Mouse (Mus musculus) hindbrain, embryonic 13.5 days (tissue): ENCODE data around the gene Syt12. TPM values are rescaled to one million over a fixed set of nuclear protein-coding genes. Genes with fewer than 3 reads are reported as not detected.
A peak's percentile ranks its signal among the peaks of the same experiment; 100 is the strongest.

Experiments used
- ATAC-seq: fragments of 200-750 bp; cut with Nextera tagmentation; 2 replicates; pipeline ENCODE4 v1.8.0; 2017; ENCODE audit warnings: moderate TSS enrichment; ENCODE audit not compliant: low FRiP score
- H3K27ac ChIP-seq: fragments of 300-500 bp; sonication (generic); 2 replicates; pipeline ENCODE4 v1.5.1; 2015; ENCODE audit warnings: inconsistent platforms, mild to moderate bottlenecking, moderate library complexity
- H3K27me3 ChIP-seq: fragments of 300-500 bp; sonication (generic); 2 replicates; pipeline ENCODE4 v1.6.1; 2015; ENCODE audit warnings: mild to moderate bottlenecking, inconsistent platforms
- H3K36me3 ChIP-seq: fragments of 300-500 bp; sonication (generic); 2 replicates; pipeline ENCODE4 v1.6.1; 2015; ENCODE audit warnings: mild to moderate bottlenecking, inconsistent platforms
- H3K4me1 ChIP-seq: fragments of 300-500 bp; sonication (generic); replicated peaks from 2 replicates; pipeline ENCODE4 v1.6.1; 2015; ENCODE audit warnings: inconsistent platforms
- H3K4me2 ChIP-seq: fragments of 300-500 bp; sonication (generic); 2 replicates; pipeline ENCODE4 v1.6.1; 2015; ENCODE audit warnings: inconsistent platforms, mild to moderate bottlenecking, moderate library complexity
- H3K4me3 ChIP-seq: fragments of 300-500 bp; sonication (generic); 2 replicates; pipeline ENCODE4 v1.5.1; 2015; ENCODE audit warnings: mild to moderate bottlenecking, inconsistent platforms
- H3K9ac ChIP-seq: fragments of 300-500 bp; sonication (generic); 2 replicates; pipeline ENCODE4 v1.6.1; 2015; ENCODE audit warnings: mild to moderate bottlenecking, inconsistent platforms
- H3K9me3 ChIP-seq: fragments of 300-500 bp; sonication (generic); 2 replicates; pipeline ENCODE4 v1.6.1; 2016; ENCODE audit warnings: inconsistent platforms
- WGBS: fragments of 180-500 bp; shearing (Covaris S2); methylation state at CpG from one replicate; pipeline ENCODE4 v1.1.7; 2015; 5-methylcytosine and 5-hydroxymethylcytosine counted together
- polyA plus RNA-seq: library from polyadenylated mRNA; unstranded; fragments of >200 nt; fragmentation: Nextera tagmentation; extraction: Ambion mirVana; gene quantifications from 2 replicates; pipeline ENCODE4 v1.2.1, GENCODE M21; 2015

Syt12 gene
- polyA plus RNA-seq, 1 experiment from 2014 or later = 2.9 TPM

DNA sequence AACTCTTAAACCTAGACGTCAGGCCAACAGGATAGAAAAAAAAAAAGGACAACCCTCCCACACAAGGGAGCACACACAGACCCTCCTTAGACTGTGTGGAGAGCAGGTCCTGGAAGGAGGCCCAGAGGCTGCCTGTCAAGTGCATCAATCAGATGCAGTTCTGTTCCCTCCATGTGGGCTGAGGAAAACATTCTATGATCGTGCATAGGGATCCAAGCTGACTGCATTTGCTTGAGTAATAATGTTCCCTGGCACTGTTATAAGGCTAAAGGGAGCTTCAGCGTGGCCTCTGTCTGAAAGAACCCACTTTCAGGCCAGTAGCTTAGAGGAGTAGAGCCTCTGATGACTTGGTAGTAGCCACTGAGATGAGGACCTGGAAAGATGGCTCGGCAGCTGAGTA, 24.7 kb downstream of the Syt12 start:
- H3K36me3 ChIP-seq = no peaks in the 10 kb centered on the region
- no peaks in the 10 kb centered on the region for H3K9me3 ChIP-seq
- 48% methylated on average over 4 of the region's 4 CpGs for WGBS
- H3K4me3 ChIP-seq = no peak overlapping the region
- H3K27ac ChIP-seq = no peak overlapping the region
- H3K9ac ChIP-seq = peak overlapping the region; percentile 24; the same call in 1 of the 2 replicates
- no peak for ATAC-seq
- H3K4me2 ChIP-seq = no peak overlapping the region
- peaks cover 6% of the 10 kb centered on the region; the same call in 1 of the 2 replicates for H3K27me3 ChIP-seq
- H3K4me1 ChIP-seq = peaks cover 14% of the 10 kb centered on the region

DNA sequence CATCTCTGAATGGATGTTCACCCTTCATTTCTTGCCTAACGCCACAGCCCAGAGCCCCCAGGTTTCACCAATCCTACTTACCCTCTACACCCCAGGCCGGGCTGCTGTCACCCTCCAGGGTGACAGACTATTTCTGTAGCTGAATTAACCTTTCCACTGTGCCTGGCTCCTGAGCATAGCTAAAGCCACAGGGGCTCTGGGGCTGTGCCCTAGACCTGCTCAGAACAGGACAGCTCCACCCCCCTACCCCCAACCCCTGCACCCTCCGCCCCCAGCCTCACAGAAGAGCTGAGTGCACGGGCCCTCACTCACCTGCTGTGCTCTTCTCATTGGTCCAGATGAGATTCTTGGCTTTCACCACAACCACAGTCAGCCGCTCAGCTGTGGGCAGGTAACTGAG, 25.3 kb downstream of the Syt12 start:
- H3K9me3 ChIP-seq = no peaks in the 10 kb centered on the region
- peaks cover 14% of the 10 kb centered on the region for H3K4me1 ChIP-seq
- peak overlapping the region; percentile 24; the same call in 1 of the 2 replicates for H3K9ac ChIP-seq
- H3K4me3 ChIP-seq = no peak overlapping the region
- whole genome bisulfite sequencing = 23% methylated on average over 5 of the region's 5 CpGs
- peaks cover under 1% of the 10 kb centered on the region; the same call in 1 of the 2 replicates for H3K27me3 ChIP-seq
- H3K36me3 ChIP-seq = no peaks in the 10 kb centered on the region
- H3K4me2 ChIP-seq = no peak overlapping the region
- ATAC-seq = no peak
- no peak overlapping the region for H3K27ac ChIP-seq

DNA sequence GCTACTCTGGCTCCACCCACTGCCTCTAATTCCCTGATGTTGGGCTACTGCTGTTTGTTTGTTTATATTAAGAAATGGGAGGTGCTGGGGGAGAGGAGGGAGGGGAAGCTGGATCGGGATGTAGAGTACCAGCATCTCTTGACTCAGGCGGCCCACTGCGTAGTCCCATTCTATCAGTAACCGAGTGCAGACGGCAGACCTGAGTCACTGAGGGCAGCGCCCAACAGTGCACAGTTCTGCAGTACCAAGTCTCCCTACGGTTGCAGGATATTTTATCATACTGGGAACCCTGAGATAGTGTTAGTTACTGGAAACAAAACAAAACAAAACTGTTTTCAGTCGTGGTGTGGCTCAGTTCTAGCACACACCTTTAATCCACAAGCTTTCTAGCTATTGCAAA, 26.1 kb downstream of the Syt12 start:
- Histone ChIP-seq H3K36me3 (no peaks in the 10 kb centered on the region), H3K4me1 (peaks cover 11% of the 10 kb centered on the region), H3K9ac (no peak overlapping the region), H3K4me2 (no peak overlapping the region), H3K27me3 (no peaks in the 10 kb centered on the region; the same call in 1 of the 2 replicates), H3K9me3 (no peaks in the 10 kb centered on the region), H3K4me3 (no peak overlapping the region), H3K27ac (no peak overlapping the region)
- 70% methylated on average over 8 of the region's 8 CpGs for WGBS
- no peak for ATAC-seq

DNA sequence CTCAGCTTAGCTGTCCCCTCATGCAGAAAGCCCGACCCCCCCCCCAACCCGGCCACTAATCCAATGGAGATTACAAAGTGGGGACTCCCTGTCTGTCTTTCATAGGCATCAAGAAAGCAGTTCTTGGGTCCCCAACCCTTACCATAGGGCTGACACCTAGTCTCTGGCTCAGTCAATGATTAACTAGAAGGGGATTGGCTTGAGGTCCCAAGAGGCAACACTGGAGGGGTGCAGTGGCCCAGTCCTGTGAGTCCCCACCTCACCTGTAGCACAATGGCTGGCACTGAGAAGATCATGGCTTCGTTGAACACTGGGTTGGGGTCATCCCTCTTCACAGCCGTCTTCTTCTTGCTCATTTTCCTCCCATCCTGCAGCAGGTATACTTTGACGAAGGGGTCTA, 26.6 kb downstream of the Syt12 start:
- Histone ChIP-seq H3K9me3 (no peaks in the 10 kb centered on the region), H3K4me1 (peaks cover 11% of the 10 kb centered on the region), H3K4me2 (no peak overlapping the region), H3K27me3 (no peaks in the 10 kb centered on the region; the same call in 1 of the 2 replicates), H3K4me3 (no peak overlapping the region), H3K36me3 (no peaks in the 10 kb centered on the region), H3K27ac (no peak overlapping the region), H3K9ac (no peak overlapping the region)
- 68% methylated on average over 5 of the region's 5 CpGs for WGBS
- no peak for ATAC-seq

DNA sequence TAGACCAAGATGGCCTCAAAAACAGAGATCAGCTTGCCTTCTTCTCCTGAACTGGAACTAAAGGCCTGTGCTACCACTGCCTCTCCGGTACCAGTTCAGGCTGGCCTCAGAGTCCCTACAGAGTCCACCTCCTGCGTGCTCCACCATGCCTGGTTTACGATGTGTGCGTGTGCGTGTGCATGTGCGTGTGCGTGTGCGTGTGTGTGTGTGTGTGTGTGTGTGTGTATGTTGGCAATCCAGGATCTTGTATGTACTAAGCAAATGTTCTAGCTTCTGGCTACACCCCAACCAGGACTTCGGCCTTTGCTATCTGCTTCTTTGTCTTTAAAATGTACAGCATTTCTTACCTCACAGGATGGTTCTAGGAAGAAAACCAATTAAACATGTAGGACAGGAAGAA, 28.0 kb downstream of the Syt12 start:
- ATAC-seq = no peak

DNA sequence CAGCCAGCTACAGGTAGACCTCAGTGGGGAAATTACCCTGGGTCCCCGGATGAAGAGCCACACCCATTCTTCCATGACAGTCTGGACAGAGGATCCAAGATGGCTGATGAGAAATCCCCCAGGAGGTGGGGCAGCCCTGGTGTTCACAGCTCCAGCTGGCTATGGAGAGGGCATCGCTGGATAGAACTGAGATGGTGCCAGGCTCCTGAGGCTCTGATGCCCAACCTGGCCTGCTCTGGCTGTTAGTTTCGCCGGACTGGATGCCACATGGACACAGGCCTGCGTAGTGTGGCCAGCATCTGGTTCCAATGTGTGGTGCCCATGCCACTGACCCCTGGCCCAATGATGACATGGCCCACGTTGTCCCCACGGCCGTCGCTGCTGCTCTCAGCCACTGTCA, 29.8 kb downstream of the Syt12 start:
- Histone ChIP-seq H3K4me1 (peaks cover 7% of the 10 kb centered on the region), H3K27ac (no peak overlapping the region), H3K4me3 (no peak overlapping the region), H3K9ac (no peak overlapping the region), H3K27me3 (no peaks in the 10 kb centered on the region), H3K9me3 (no peaks in the 10 kb centered on the region), H3K4me2 (no peak overlapping the region), H3K36me3 (no peaks in the 10 kb centered on the region)
- WGBS = 87% methylated on average over 9 of the region's 9 CpGs
- ATAC-seq = no peak

More for the DNA sequence above, 28.0 kb downstream of the Syt12 start:
- 97% methylated on average over 9 of the region's 9 CpGs for WGBS
- Histone ChIP-seq H3K4me1 (peaks cover 11% of the 10 kb centered on the region), H3K9me3 (no peaks in the 10 kb centered on the region), H3K36me3 (no peaks in the 10 kb centered on the region), H3K27me3 (no peaks in the 10 kb centered on the region), H3K4me2 (no peak overlapping the region), H3K4me3 (no peak overlapping the region), H3K9ac (no peak overlapping the region), H3K27ac (no peak overlapping the region)

DNA sequence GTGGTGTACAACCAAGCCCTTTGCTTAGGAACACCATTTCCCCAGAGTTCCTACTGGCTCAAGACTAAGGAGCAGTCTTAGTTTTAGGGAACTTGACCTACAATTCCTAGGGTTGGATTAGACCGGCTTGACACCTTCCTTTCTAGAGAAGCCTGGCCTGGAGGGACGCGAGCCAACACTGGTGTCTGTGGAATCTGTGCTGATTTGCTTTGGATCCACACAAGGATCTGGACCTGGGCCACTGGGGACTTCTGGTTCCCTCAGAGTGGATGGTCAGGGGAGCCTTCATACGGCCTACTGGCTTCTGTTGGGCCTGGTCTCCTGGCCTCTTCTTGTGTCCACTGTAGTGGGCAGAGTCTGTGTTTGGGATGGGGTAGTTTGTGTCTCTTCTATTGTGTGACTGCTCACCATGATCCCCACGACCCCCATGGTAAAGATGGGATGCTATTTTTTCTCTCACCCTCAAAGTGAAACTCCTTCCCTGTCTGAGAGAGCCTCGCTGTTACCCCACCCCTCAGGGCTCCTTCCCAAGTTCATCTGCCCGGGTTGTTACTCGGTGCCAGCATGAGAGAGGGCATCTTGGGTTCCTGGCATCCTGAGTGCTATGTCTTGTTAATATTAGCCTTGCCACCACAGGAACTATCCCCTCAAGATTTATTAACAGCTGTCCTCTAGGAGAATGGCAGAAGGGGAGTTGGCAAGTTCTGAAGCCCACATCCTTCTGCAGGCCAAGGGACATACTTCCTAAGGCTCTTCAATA, 30.4 kb downstream of the Syt12 start:
- 89% methylated on average over 8 of the region's 8 CpGs for WGBS
- ATAC-seq = no peak
- H3K27ac ChIP-seq = no peak overlapping the region
- H3K9me3 ChIP-seq = no peaks in the 10 kb centered on the region
- H3K36me3 ChIP-seq = no peaks in the 10 kb centered on the region
- no peak overlapping the region for H3K4me3 ChIP-seq
- H3K27me3 ChIP-seq = no peaks in the 10 kb centered on the region
- no peak overlapping the region for H3K9ac ChIP-seq
- no peak overlapping the region for H3K4me2 ChIP-seq
- peaks cover 3% of the 10 kb centered on the region for H3K4me1 ChIP-seq

DNA sequence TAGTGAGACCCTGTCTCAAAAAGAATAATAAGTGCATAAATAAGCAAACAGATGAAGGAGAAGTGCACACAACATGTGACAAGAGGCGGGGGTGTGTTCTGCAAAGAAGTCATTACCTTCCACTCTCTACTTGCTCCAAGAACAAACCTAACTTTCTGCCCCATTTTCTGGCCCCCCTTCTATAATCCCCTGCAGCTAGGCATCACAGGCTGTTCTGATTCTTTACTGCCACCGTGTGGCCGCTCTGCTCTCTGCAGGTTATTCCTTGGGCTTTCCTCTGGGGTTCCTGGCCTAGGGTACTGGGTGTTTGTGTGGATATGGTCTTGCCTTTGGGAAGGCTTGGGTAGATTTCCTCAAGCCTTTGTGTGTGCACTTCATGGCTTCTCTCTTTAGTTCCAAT, 34.8 kb downstream of the Syt12 start:
- Histone ChIP-seq H3K4me3 (no peak overlapping the region), H3K27me3 (peaks cover 35% of the 10 kb centered on the region), H3K4me2 (no peak overlapping the region), H3K9me3 (no peaks in the 10 kb centered on the region), H3K36me3 (no peaks in the 10 kb centered on the region), H3K4me1 (peaks cover 19% of the 10 kb centered on the region), H3K27ac (no peak overlapping the region), H3K9ac (no peak overlapping the region)
- WGBS = 11% methylated on average over 3 of the region's 3 CpGs
- ATAC-seq = no peak

DNA sequence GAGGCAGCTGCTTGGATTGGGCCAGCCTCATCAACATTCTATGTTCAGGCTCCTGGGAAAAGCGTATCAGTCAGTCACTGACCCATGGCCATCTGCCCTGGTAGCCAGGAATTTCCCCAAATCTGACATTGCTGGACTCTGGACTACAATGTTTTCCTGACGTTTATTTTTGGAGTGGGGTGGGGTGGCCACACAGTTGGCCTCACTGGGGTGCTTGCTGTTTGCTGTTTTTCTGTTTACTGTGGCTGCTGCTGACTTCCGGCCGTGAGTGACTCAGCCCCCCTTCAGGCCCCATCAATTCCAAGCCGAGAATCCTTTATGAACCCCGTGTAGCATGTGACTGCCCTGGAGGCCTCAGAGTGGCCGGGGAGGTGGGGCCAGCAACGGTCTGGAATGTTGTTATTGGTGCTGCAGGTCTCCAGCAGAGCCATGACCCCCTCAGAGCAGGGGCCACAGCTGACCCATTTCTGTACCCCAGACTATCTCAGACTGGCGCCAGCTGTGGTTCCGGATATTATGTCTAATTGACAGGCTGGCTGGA, 35.6 kb downstream of the Syt12 start:
- Histone ChIP-seq H3K4me3 (no peak overlapping the region), H3K4me1 (peaks cover 19% of the 10 kb centered on the region), H3K27me3 (peaks cover 35% of the 10 kb centered on the region), H3K9me3 (no peaks in the 10 kb centered on the region), H3K27ac (0 out of 2 replicates have a peak overlapping the region, but pooled peaks have one; percentile 6), H3K4me2 (no peak overlapping the region), H3K36me3 (no peaks in the 10 kb centered on the region), H3K9ac (no peak overlapping the region)
- ATAC-seq = no peak
- WGBS = 30% methylated on average over 10 of the region's 10 CpGs

DNA sequence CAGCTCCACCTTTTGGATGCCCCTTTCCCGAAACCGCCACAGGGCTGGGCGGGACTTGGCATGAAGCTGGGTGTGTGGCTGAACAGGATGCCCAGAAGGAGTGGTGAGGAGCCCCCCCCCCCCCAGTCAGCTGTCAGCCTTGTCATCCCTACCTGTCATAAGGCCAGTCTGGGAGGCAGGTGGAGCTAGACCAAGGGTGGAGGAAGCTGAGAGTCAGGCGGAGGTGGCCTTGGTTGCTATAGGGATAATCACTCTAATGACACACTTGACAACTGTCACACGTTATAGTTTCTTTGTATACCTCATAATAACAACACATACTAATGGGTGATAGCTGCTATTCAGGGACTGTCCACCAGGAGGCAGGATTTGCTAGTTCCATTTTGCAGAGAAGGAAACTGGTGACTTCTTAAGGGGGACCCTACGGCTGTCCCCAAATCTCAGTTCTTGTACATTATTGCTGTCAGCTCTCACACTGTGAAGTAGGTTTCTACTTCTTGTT, 36.1 kb downstream of the Syt12 start:
- Histone ChIP-seq H3K27me3 (peaks cover 35% of the 10 kb centered on the region), H3K36me3 (no peaks in the 10 kb centered on the region), H3K9ac (no peak overlapping the region), H3K27ac (no peak overlapping the region), H3K4me2 (no peak overlapping the region), H3K4me3 (no peak overlapping the region), H3K4me1 (peaks cover 19% of the 10 kb centered on the region), H3K9me3 (no peaks in the 10 kb centered on the region)
- ATAC-seq = no peak
- 29% methylated on average over 6 of the region's 6 CpGs for WGBS

DNA sequence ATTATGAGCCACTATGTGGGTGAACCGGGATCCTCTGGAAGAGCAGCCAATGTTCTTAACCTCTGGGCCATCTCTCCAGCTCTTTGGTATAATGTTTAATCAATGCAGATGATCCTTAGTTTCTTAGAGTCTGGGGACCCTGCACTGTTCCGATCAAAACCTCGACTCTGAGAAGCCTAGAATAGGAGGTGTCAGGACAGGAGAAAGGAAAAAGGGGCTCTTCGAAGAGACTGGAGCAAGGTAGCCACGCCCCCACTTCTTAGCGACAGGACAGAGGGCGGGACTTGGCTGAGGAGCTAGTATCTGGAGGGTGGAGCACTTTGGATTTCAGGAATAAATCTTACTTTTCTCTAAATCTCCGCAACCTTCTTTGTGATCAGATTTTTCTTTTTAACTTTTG, 37.0 kb downstream of the Syt12 start:
- H3K4me3 ChIP-seq = no peak overlapping the region

DNA sequence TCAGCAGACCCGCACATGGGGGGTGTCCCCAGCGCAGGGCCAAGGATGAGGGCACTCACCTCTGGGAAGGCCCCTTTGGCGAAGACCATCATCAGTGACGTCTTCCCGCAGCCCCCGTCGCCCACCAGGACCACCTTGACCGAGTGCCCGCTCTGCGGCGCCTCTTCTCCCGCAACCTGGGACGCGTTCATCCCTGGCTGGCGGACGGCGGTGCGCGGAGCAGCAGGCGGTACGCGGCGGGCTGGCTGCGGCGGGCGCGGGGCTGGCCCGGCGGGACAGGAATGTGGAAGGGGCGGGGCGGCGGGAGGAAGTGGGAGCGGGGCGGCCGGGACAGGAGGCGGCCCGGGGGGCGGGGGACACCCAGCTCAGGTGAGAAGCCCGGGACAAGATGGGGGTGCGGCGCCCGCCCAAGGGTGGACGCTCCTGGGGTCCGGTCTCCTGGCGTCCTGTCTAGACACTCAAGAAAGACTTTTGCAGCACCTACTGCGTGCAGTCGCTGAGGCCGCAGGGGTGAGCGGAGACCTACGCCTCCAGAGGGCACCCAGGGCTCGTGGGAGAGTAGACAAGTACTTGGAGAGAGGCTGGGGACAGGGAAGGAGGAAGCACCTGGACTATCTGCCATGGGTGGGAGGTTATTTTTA, 38.0 kb downstream of the Syt12 start, which contains the start of gene Rhod:
Gene Rhod (minus strand): TSS at position 272 of the 641 bp plus-strand sequence.
- Histone ChIP-seq H3K36me3 (no peaks in the 10 kb centered on the region), H3K4me1 (peaks cover 19% of the 10 kb centered on the region), H3K4me2 (peak within 1 kb of the TSS; percentile 84), H3K9ac (peak within 1 kb of the TSS; percentile 66), H3K27ac (no peak within 1 kb of the TSS), H3K4me3 (peak within 1 kb of the TSS; percentile 44), H3K9me3 (no peaks in the 10 kb centered on the region), H3K27me3 (peaks cover 35% of the 10 kb centered on the region)
- WGBS = under 1% methylated on average over 51 of the region's 51 CpGs
- no peak for ATAC-seq

More for the DNA sequence above, 37.0 kb downstream of the Syt12 start:
- H3K27me3 ChIP-seq = peaks cover 35% of the 10 kb centered on the region
- no peak overlapping the region for H3K9ac ChIP-seq
- H3K4me1 ChIP-seq = peaks cover 19% of the 10 kb centered on the region
- no peak overlapping the region for H3K27ac ChIP-seq
- no peaks in the 10 kb centered on the region for H3K36me3 ChIP-seq
- ATAC-seq = no peak
- 15% methylated on average over 8 of the region's 8 CpGs for WGBS
- no peaks in the 10 kb centered on the region for H3K9me3 ChIP-seq
- H3K4me2 ChIP-seq = no peak overlapping the region
